ENCODE assay signal across 15 mouse cellular contexts in the genomic region with DNA sequence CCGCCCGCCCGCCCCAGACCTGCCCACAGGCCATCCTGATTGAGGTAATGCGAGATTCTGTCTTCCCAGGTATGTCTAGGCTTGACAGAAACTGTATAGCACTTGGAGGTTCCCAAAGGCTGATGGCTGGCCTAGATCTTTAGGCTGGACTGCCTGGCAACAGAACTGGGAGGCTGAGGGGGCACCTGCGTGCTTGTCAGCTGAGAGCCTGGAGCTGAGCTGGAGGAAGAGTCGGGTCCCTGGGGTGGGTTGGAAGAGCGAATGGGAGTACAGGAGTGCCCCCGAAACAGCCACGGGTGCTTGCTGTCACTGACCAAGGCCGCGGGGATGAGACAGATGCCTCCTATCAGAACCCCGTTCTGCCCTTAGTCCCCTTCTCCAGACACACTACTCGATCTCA. TPM values are rescaled to one million over a fixed set of nuclear protein-coding genes. Genes with fewer than 3 reads are reported as not detected.
A peak's percentile ranks its signal among the peaks of the same experiment; 100 is the strongest.
DNase-seq lines count a peak whose midpoint lies in the region; ATAC-seq lines count a peak whose summit lies in the region.
"Had no signal": no experiment of that assay in that cellular context is flagged by ENCODE, and none has a peak within 500 bp of the region (broad histone marks: within the 10 kb centered on the region; RNA-seq: fewer than 3 reads in every experiment).

No protein-coding gene starts in this region.

- ATAC-seq in forebrain, embryonic 12.5 days (ENCODE audit: low FRiP score): no peak
- no peak for ATAC-seq in forebrain, embryonic 16.5 days
- no peak for ATAC-seq in liver, embryonic 12.5 days
- ATAC-seq in liver, embryonic 11.5 days (replicated peaks; ENCODE audit: low FRiP score): no peak

- no peaks in the 10 kb centered on the region for H3K27me3 ChIP-seq in forebrain, embryonic 12.5 days
- H3K27me3 ChIP-seq in forebrain, embryonic 16.5 days (replicated peaks; ENCODE audit: control insufficient read depth, insufficient read depth, low read length): no peaks in the 10 kb centered on the region
- no peaks in the 10 kb centered on the region for H3K27me3 ChIP-seq in liver, embryonic 12.5 days (replicated peaks)
- H3K27me3 ChIP-seq in liver, embryonic 11.5 days (replicated peaks; ENCODE audit: control insufficient read depth, insufficient read depth, low read length): no peaks in the 10 kb centered on the region
- H3K27me3 ChIP-seq: embryonic facial prominence, embryonic 15.5 days; heart, embryonic 12.5 days; hindbrain, embryonic 13.5 days; liver, embryonic 13.5 days had no signal

- peaks cover 10% of the 10 kb centered on the region for H3K4me1 ChIP-seq in forebrain, embryonic 12.5 days
- peaks cover 9% of the 10 kb centered on the region for H3K4me1 ChIP-seq in forebrain, embryonic 16.5 days (replicated peaks; ENCODE audit: control insufficient read depth, insufficient read depth, low read length)
- H3K4me1 ChIP-seq in liver, embryonic 12.5 days: peaks cover 55% of the 10 kb centered on the region
- peaks cover 16% of the 10 kb centered on the region for H3K4me1 ChIP-seq in liver, embryonic 11.5 days (replicated peaks; ENCODE audit: control insufficient read depth, insufficient read depth, low read length)

- H3K4me2 ChIP-seq in forebrain, embryonic 12.5 days: no peak overlapping the region
- no peak overlapping the region for H3K4me2 ChIP-seq in forebrain, embryonic 16.5 days (ENCODE audit: low read length)
- peak overlapping the region; percentile 86; the same call in 1 of the 2 replicates for H3K4me2 ChIP-seq in liver, embryonic 12.5 days
- no peak overlapping the region for H3K4me2 ChIP-seq in liver, embryonic 11.5 days

- intact Hi-C loops in gastrocnemius, postnatal 14 days (cut with DNase I; ENCODE audit: low total_unique reads): loop anchor here (2.0 kb wide), 1 partner anchor 142 kb away; no protein-coding TSS in a partner anchor

- H3K4me3 ChIP-seq in forebrain, embryonic 12.5 days (replicated peaks): no peak overlapping the region
- no peak overlapping the region for H3K4me3 ChIP-seq in forebrain, embryonic 16.5 days (replicated peaks; ENCODE audit: low read length)
- H3K4me3 ChIP-seq in liver, embryonic 12.5 days: no peak overlapping the region
- no peak overlapping the region for H3K4me3 ChIP-seq in liver, embryonic 11.5 days (ENCODE audit: low read depth, low read length)
- H3K4me3 ChIP-seq: left cerebral cortex, adult 2 months had no signal

- DNase-seq in liver, embryonic 11.5 days (ENCODE audit: low spot score): no peak
- peak; percentile 19 for DNase-seq in thymus, postnatal 4 days
- DNase-seq in thymus, postnatal 25 days: no peak
- DNase-seq in gastrocnemius, postnatal 14 days: no peak
- no peak for DNase-seq in urinary bladder, postnatal 25 days (ENCODE audit: low spot score)

- H3K9me3 ChIP-seq in forebrain, embryonic 12.5 days: no peaks in the 10 kb centered on the region
- H3K9me3 ChIP-seq in forebrain, embryonic 16.5 days (ENCODE audit: control insufficient read depth, low read length): no peaks in the 10 kb centered on the region
- H3K9me3 ChIP-seq in liver, embryonic 12.5 days (replicated peaks): no peaks in the 10 kb centered on the region
- no peaks in the 10 kb centered on the region for H3K9me3 ChIP-seq in liver, embryonic 11.5 days (ENCODE audit: control insufficient read depth, low read length)
- H3K9me3 ChIP-seq: embryonic facial prominence, embryonic 15.5 days; heart, embryonic 12.5 days; hindbrain, embryonic 13.5 days; liver, embryonic 13.5 days had no signal

- H3K27ac ChIP-seq in forebrain, embryonic 12.5 days: peak overlapping the region; percentile 21; the same call in 1 of the 2 replicates
- H3K27ac ChIP-seq in forebrain, embryonic 16.5 days (ENCODE audit: low read length): no peak overlapping the region
- peak overlapping the region; percentile 25; the same call in 1 of the 2 replicates for H3K27ac ChIP-seq in liver, embryonic 12.5 days
- H3K27ac ChIP-seq in liver, embryonic 11.5 days (ENCODE audit: low read depth, low read length): no peak overlapping the region
- H3K27ac ChIP-seq: left cerebral cortex, adult 2 months; liver, embryonic 13.5 days had no signal

- no peak overlapping the region for H3K9ac ChIP-seq in forebrain, embryonic 12.5 days
- no peak overlapping the region for H3K9ac ChIP-seq in forebrain, embryonic 16.5 days (replicated peaks; ENCODE audit: low read depth, low read length)
- H3K9ac ChIP-seq in liver, embryonic 12.5 days: no peak overlapping the region
- no peak overlapping the region for H3K9ac ChIP-seq in liver, embryonic 11.5 days (ENCODE audit: low read depth, low read length)
- H3K9ac ChIP-seq: embryonic facial prominence, embryonic 15.5 days; heart, embryonic 12.5 days; hindbrain, embryonic 13.5 days; liver, embryonic 13.5 days; lung, embryonic 14.5 days had no signal

- no peaks in the 10 kb centered on the region for H3K36me3 ChIP-seq in forebrain, embryonic 12.5 days (replicated peaks)
- H3K36me3 ChIP-seq in forebrain, embryonic 16.5 days (ENCODE audit: control insufficient read depth, insufficient read depth): no peaks in the 10 kb centered on the region
- H3K36me3 ChIP-seq in liver, embryonic 12.5 days: no peaks in the 10 kb centered on the region
- no peaks in the 10 kb centered on the region for H3K36me3 ChIP-seq in liver, embryonic 11.5 days (ENCODE audit: control insufficient read depth, insufficient read depth, low read length)
- H3K36me3 ChIP-seq: embryonic facial prominence, embryonic 15.5 days; heart, embryonic 12.5 days; hindbrain, embryonic 13.5 days; liver, embryonic 13.5 days had no signal

- WGBS in forebrain, embryonic 12.5 days: 87% methylated on average over 13 of the region's 13 CpGs
- WGBS in forebrain, embryonic 16.5 days: 85% methylated on average over 13 of the region's 13 CpGs
- 79% methylated on average over 13 of the region's 13 CpGs for WGBS in liver, embryonic 12.5 days (ENCODE audit: insufficient replicate concordance)
- 83% methylated on average over 13 of the region's 13 CpGs for WGBS in liver, embryonic 11.5 days

RNA-seq across cellular contexts. Expression of a gene that starts 34.1 kb away (rescaled TPM):
- 19.5 and 21.5 TPM in 2 replicates for polyA plus RNA-seq in forebrain, embryonic 12.5 days (2016; fragmentation: Nextera tagmentation; extraction: Ambion mirVana)
- 14.0 and 15.3 TPM in 2 replicates for polyA plus RNA-seq in forebrain, embryonic 16.5 days (2015; fragmentation: Nextera tagmentation; extraction: Ambion mirVana)
- 13.1 and 14.6 TPM in 2 replicates for polyA plus RNA-seq in liver, embryonic 12.5 days (2016; fragmentation: Nextera tagmentation; extraction: Ambion mirVana)
- 17.9 and 19.2 TPM in 2 replicates for polyA plus RNA-seq in liver, embryonic 11.5 days (2014; fragmentation: Nextera tagmentation; extraction: Ambion mirVana)
- 10 to 100 TPM; 24.2 to 24.8 TPM for total RNA-seq in gastrocnemius, postnatal 14 days (2021)

RNA-seq across cellular contexts. Expression of a gene that starts 56.6 kb away (rescaled TPM):
- polyA plus RNA-seq in forebrain, embryonic 12.5 days (2016; fragmentation: Nextera tagmentation; extraction: Ambion mirVana): 2.3 and 2.4 TPM in 2 replicates
- polyA plus RNA-seq in forebrain, embryonic 16.5 days (2015; fragmentation: Nextera tagmentation; extraction: Ambion mirVana): 1.6 and 2.6 TPM in 2 replicates
- 0.15 and 0.42 TPM in 2 replicates for polyA plus RNA-seq in liver, embryonic 12.5 days (2016; fragmentation: Nextera tagmentation; extraction: Ambion mirVana)
- polyA plus RNA-seq in liver, embryonic 11.5 days (2014; fragmentation: Nextera tagmentation; extraction: Ambion mirVana): 0.33 and 0.48 TPM in 2 replicates
- under 1 TPM in 1 of 2 experiments, not detected in 1; 0.51 TPM for total RNA-seq in gastrocnemius, postnatal 14 days (2021)
- total RNA-seq: left cerebral cortex, postnatal 4 days had no signal

Comparison
In these comparisons a context has a peak if more than half of its experiments do, and no peak if none do; other contexts are left out.
1. H3K27ac ChIP-seq: peak in forebrain, embryonic 12.5 days (single experiment) and liver, embryonic 12.5 days (single experiment); none in forebrain, embryonic 16.5 days (single experiment) and liver, embryonic 11.5 days (single experiment).